Mouse (Mus musculus): ENCODE data around the gene Alg2. TPM values are rescaled to one million over a fixed set of nuclear protein-coding genes. Genes with fewer than 3 reads are reported as not detected.

Alg2 gene
- total RNA-seq (2022): 100 to 1,000 TPM; 112 to 118 (median 114) TPM

- DNase-seq (ENCODE audit: low spot score in 2 of 2): peak; percentile 91 to 97
Observed at GRCm38 (mm10) chr4:47473968-47474729, at the start of gene Alg2, which contains the start of gene Sec61b. Gene Alg2, minus strand, starts transcription at chr4:47474333. Gene Sec61b, plus strand, starts transcription at chr4:47474658.

GRCm38 (mm10) chr4:47521884-47522605 lies 47.9 kb upstream of the Alg2 start:
- no peak for DNase-seq (ENCODE audit: low spot score in 2 of 2)

- no peak for DNase-seq (ENCODE audit: low spot score in 2 of 2)
Observed at GRCm38 (mm10) chr4:47520076-47520475, 45.9 kb upstream of the Alg2 start.

GRCm38 (mm10) chr4:47518551-47519181 lies 44.5 kb upstream of the Alg2 start:
- DNase-seq (ENCODE audit: low spot score in 2 of 2): peak in 1 of 2 experiments; percentile 23

GRCm38 (mm10) chr4:47504841-47505517 lies 30.8 kb upstream of the Alg2 start:
- peak in 1 of 2 experiments; percentile 27 for DNase-seq (ENCODE audit: low spot score in 2 of 2)

- DNase-seq (ENCODE audit: low spot score in 2 of 2): no peak
Observed at GRCm38 (mm10) chr4:47503045-47503444, 28.9 kb upstream of the Alg2 start.

GRCm38 (mm10) chr4:47502546-47502971 lies 28.4 kb upstream of the Alg2 start:
- peak; percentile 17 to 40 for DNase-seq (ENCODE audit: low spot score in 2 of 2)

GRCm38 (mm10) chr4:47499121-47499545 lies 25.0 kb upstream of the Alg2 start:
- DNase-seq (ENCODE audit: low spot score in 2 of 2): no peak

- DNase-seq (ENCODE audit: low spot score in 2 of 2): no peak
Observed at GRCm38 (mm10) chr4:47497811-47498385, 23.8 kb upstream of the Alg2 start.

GRCm38 (mm10) chr4:47494686-47495085 lies 20.6 kb upstream of the Alg2 start:
- DNase-seq (ENCODE audit: low spot score in 2 of 2): no peak

- DNase-seq (ENCODE audit: low spot score in 2 of 2): no peak
Observed at GRCm38 (mm10) chr4:47494137-47494536, 20.0 kb upstream of the Alg2 start.

- DNase-seq (ENCODE audit: low spot score in 2 of 2): no peak
Observed at GRCm38 (mm10) chr4:47493456-47493855, 19.3 kb upstream of the Alg2 start.

- DNase-seq (ENCODE audit: low spot score in 2 of 2): no peak
Observed at GRCm38 (mm10) chr4:47492311-47493086, 18.4 kb upstream of the Alg2 start.

GRCm38 (mm10) chr4:47491243-47491642 lies 17.1 kb upstream of the Alg2 start:
- no peak for DNase-seq (ENCODE audit: low spot score in 2 of 2)

GRCm38 (mm10) chr4:47480576-47480975 lies 6.4 kb upstream of the Alg2 start:
- DNase-seq (ENCODE audit: low spot score in 2 of 2): no peak

- DNase-seq (ENCODE audit: low spot score in 2 of 2): no peak
Observed at GRCm38 (mm10) chr4:47480095-47480494, 6.0 kb upstream of the Alg2 start.

GRCm38 (mm10) chr4:47477539-47477938 lies 3.4 kb upstream of the Alg2 start:
- DNase-seq (ENCODE audit: low spot score in 2 of 2): no peak

- DNase-seq (ENCODE audit: low spot score in 2 of 2): no peak
Observed at GRCm38 (mm10) chr4:47474730-47475643, 854 bp upstream of the Alg2 start.

GRCm38 (mm10) chr4:47473586-47473967 lies 556 bp downstream of the Alg2 start:
- DNase-seq (ENCODE audit: low spot score in 2 of 2): no peak

All from left cerebral cortex, adult 8-10 months (tissue).